Mouse (Mus musculus) retina, adult 2 months (tissue): ENCODE data around the gene Nectin4.

ENCODE experiments used
- DNase-seq: peaks from one replicate; pipeline ENCODE4 v3.0.0-alpha.2; 2012; ENCODE audit warnings: low read depth, low spot score

Nectin4 gene

GRCm38 (mm10) chr1:171411492-171411941, 41.6 kb downstream of the Nectin4 start:
- no peak for DNase-seq

GRCm38 (mm10) chr1:171412001-171412441, 42.1 kb downstream of the Nectin4 start:
- DNase-seq = no peak

DNA sequence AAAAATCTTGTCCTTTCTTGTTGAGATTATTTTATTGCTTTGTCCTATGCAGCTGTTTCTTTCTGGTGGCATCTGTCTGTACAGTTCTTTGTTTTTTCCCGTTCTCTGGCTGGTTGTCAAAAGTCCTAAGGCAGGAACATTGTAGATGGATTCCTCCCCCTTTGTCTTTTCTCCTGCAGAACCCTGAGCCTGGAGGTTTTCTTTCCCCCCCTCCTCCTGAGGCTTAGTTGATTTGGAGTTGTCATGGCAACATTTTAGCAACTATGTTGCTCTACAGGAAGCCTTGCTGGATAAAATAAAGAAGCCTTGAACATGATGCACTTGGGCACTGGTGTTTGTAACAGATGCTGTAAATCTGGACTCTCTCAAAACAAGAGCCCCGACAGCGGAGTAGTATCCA, 42.5 kb downstream of the Nectin4 start:
- DNase-seq = no peak

GRCm38 (mm10) chr1:171413608-171414007, 43.7 kb downstream of the Nectin4 start:
- DNase-seq = no peak

DNA sequence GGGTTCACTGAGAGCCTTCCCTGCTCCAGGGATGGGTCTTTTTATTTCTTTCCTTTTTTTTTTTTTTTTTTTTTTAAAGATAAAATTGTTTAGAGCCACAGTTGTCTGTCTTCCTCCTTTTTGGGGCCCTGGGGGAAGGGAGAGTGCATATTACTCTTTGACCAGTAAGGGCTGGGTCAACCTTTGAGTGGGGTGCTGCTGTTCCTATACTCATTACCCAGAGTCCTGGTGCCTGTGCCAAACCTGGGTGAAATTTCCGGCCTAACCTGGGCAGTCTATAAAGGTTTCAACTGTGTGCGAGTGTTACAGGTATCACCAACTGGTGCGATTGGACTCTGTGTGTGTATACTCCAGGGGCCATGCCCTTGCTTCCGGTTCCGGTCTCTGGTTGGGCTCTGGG, 48.8 kb downstream of the Nectin4 start, which contains the start of gene Tstd1:
TSS of gene Tstd1 (plus strand) at position 213 of the 400 bp plus-strand sequence.
- no peak for DNase-seq

DNA sequence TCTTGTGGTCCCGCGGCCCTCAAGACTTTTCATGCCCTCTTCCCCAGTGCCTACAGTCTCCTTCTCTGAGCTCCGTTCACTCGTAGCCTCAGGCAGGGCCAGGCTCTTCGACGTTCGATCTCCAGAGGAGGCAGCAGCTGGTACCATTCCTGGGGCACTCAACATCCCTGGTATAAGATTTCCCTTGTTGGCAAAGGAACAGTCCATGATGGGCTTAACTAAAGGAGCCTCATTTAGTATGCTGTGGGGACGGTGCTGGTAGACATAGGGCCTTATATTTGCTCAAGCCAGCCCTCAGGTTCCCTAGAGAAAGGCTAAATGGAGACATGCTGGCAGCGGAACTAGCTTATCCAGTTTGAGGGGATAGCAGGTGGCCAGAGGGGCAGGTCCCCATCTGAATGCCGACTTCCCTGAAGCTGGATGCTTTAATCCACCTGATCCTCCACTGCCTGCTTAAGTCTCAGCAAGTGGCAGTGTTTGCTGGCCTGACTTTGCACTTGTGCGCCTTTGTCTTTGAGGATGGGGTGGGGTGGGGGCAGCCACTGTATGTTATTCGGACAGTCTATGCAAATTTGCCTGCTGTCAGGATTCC, 49.5 kb downstream of the Nectin4 start:
- no peak for DNase-seq

DNA sequence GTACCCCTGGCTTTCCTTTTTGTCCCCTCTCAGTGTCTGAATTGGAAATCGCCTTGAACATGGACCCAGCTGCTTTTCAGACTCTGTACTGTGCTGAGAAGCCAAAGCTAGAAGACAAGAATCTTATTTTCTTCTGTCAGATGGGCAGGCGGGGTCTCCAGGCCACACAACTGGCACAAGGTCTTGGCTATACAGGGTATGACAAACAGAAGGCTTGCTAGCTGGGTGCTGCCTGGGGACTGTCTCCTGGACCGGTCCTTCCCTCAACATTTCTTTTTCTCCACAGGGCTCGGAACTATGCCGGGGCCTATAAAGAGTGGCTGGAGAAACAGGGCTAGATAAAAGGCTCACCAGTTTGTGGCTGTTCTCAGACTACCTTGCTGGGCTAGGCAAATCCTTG, 50.0 kb downstream of the Nectin4 start:
- no peak for DNase-seq

DNA sequence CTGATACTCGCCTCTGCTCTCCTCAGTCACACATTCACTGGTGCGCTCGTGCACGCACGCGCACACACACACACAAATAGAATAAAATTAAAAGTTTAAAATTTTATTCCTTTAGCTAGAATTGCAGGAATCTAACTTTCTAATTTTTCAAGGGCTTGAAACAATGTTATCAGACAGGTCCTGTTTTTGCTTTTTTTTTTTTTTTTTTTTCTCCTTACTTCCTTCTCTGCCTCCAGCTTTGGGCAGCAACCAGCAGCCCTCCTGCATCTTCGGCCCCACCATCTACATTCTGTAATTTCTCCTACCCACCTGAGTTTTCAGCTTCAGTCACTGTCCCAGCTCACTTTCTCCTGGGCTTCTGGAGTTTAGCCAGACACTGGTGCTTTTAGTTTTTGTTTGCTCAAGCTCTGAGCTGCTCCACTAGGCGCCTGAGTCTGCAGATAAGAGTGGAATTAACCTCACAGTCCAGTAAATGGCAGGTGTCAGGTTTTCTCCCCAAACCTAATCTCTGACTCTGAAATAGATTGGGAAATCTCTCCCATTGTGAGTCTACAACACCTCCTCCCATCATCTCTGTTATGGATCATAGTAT, 52.7 kb downstream of the Nectin4 start:
- DNase-seq = no peak

- DNase-seq = no peak
Observed at GRCm38 (mm10) chr1:171424638-171425037, 54.7 kb downstream of the Nectin4 start.

DNA sequence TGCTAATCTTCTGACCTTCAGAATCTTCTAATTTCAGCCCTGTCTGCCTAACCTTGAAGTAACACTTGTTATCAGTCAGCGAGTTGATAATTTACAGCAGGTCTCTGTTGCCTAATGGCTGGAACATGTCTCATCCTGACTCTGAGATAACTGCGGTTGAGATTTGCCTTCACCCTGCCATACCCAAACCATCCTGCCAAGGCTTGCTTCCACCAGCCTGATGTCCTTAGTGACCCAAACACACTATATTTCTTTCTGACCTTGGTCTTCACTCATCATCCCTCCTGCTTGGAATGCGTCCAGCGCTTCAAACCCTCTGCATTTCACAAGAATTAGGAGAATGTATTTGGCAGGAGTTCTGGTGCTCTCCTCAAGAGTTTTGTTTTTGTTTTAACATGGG, 55.2 kb downstream of the Nectin4 start:
- DNase-seq = no peak

DNA sequence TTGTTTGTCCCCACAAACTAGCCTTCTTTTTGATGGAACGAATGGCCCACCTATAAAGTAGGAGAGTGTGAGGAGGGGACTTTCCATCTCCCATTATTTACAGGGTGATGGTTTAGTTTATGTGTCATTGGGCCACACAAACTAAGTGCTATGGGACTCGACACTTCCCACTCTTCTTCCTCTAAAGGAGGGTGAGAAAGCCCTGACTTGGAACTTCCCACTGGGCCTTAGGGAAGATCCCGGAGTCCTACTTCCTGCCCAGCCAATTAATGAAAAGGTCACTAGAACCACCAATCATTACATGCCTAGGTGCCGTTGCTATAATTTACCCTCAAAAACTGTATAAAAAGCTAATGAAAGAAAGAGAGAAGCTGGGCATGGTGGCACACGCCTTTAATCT, 62.3 kb downstream of the Nectin4 start:
- DNase-seq = no peak

DNA sequence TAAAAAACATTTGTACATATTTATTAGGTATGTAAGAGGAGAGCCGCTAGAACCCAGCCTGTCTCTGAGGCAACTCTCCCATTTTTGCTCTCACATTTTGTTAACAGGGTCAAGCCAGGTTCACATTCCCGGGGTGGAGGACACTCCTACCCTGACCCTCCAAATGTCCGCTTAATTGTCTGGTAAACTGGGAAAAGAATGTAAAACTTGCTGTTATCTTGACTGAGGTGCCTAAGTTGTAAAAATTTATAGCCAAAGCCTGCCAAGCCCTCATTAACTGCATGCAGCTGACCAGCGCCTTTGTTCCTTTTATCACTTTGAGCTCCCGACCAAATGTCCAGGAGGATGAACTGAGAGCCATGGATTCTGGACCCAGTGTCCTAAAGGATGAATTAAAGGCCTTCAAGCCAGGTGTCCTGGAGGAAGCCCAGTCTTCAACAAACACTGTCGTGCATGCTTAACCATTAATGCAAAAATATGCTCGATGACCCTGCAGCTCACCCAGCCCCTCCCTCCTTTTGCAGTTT, 65.5 kb downstream of the Nectin4 start:
- no peak for DNase-seq

GRCm38 (mm10) chr1:171435974-171436373, 66.1 kb downstream of the Nectin4 start:
- no peak for DNase-seq

DNA sequence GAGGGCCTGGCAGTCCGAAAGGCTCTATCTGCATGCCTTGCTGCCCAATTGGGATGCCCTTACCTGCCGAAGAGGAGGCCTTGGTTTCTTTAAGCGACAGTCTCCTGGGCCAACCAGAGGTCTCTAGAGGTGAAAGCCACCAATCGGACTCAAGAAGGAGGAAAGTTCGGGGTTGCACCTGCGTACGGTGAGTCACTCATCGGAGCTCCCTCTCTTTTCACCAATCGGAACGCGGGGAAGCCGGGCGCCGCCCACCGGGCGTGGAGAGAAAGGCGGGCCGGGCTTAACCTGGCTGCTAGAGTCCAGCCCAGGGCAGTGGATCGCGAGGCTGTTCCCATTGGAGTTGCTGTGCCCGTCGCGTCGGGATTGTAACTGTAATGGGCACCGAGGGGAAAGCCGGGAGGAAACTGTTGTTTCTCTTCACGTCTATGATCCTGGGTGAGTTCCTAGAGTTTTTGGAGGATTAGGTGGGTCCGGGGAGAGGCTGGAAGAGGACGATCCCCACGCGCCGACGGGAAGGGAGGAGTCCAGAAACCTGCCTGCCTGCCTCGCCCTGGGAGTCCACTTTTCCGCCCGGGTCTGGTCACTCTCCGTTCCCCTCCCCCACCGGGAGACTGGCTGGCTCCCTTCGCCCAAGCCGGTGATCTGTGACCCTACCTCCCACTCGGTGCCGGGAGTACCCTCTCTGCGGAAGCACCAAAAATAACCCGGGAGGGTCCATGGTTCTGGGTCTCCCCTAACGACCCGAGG, 67.5 kb downstream of the Nectin4 start, which contains the start of gene F11r:
TSS of gene F11r (plus strand) at position 272 of the 750 bp plus-strand sequence.
- no peak for DNase-seq
